Mouse (Mus musculus) olfactory bulb, adult 2 months (tissue): ENCODE results near the gene Ms4a10. TPM values are rescaled to one million over a fixed set of nuclear protein-coding genes. Genes with fewer than 3 reads are reported as not detected.
A peak's percentile ranks its signal among the peaks of the same experiment; 100 is the strongest.

Experiments
- H3K27ac ChIP-seq: fragments of 200-500 bp; 2 replicates; pipeline ENCODE4 v1.5.1; 2012; ENCODE audit warnings: low read depth, low read length; ENCODE audit not compliant: insufficient read depth
- H3K4me1 ChIP-seq: fragments of 200-500 bp; 2 replicates; pipeline ENCODE4 v1.6.1; 2012; ENCODE audit warnings: low read length; ENCODE audit not compliant: control insufficient read depth, insufficient read depth
- H3K4me3 ChIP-seq: fragments of 200-500 bp; 2 replicates; pipeline ENCODE4 v1.5.1; 2012; ENCODE audit warnings: mild to moderate bottlenecking, low read depth, low read length, moderate library complexity; ENCODE audit not compliant: insufficient read depth
- CTCF ChIP-seq: fragments of 200-500 bp; IDR thresholded peaks from 2 replicates; pipeline ENCODE4 v1.5.1; 2012; ENCODE audit warnings: low read depth, mild to moderate bottlenecking, low read length, moderate library complexity; ENCODE audit not compliant: insufficient read depth
- POLR2A ChIP-seq: fragments of 200-500 bp; IDR thresholded peaks from 2 replicates; pipeline ENCODE4 v1.6.1; 2012; ENCODE audit warnings: mild to moderate bottlenecking, low read depth, low read length, moderate library complexity; ENCODE audit not compliant: insufficient read depth
- WGBS: fragments of 180-500 bp; shearing (Covaris S2); methylation state at CpG from one replicate; pipeline ENCODE4 v1.1.7; 2018; 5-methylcytosine and 5-hydroxymethylcytosine counted together
- polyA plus RNA-seq: library from polyadenylated mRNA; stranded (reverse); fragments of >200 nt; gene quantifications from 2 replicates; pipeline ENCODE4 v1.2.4, GENCODE M21; 2012; ENCODE audit warnings: low replicate concordance; ENCODE audit not compliant: missing spikeins, insufficient read depth, insufficient read length

The Ms4a10 gene
- polyA plus RNA-seq, 1 experiment, result not detected

GRCm38 (mm10) chr19:10947219-10947618 lies 27.3 kb downstream of the Ms4a10 start:
- H3K4me1 ChIP-seq, result peaks cover 16% of the 10 kb centered on the region
- whole genome bisulfite sequencing, result 84% methylated on average over 5 of the region's 5 CpGs
- TF ChIP-seq CTCF (no peak), POLR2A (no peak)
- H3K4me3 ChIP-seq, result no peak overlapping the region
- H3K27ac ChIP-seq, result no peak overlapping the region

GRCm38 (mm10) chr19:10946506-10946905 lies 28.0 kb downstream of the Ms4a10 start:
- Histone ChIP-seq H3K4me3 (no peak overlapping the region), H3K4me1 (peaks cover 16% of the 10 kb centered on the region), H3K27ac (no peak overlapping the region)
- TF ChIP-seq CTCF (no peak), POLR2A (no peak)
- WGBS, result 79% methylated on average over 3 of the region's 3 CpGs

GRCm38 (mm10) chr19:10943955-10944354 lies 30.5 kb downstream of the Ms4a10 start:
- TF ChIP-seq POLR2A (no peak), CTCF (no peak)
- peaks cover 28% of the 10 kb centered on the region for H3K4me1 ChIP-seq
- WGBS, result 90% methylated on average over 3 of the region's 3 CpGs
- no peak overlapping the region for H3K4me3 ChIP-seq
- H3K27ac ChIP-seq, result no peak overlapping the region

- Histone ChIP-seq H3K27ac (no peak overlapping the region), H3K4me1 (peaks cover 12% of the 10 kb centered on the region), H3K4me3 (peak overlapping the region; percentile 33)
- 6% methylated on average over 40 of the region's 40 CpGs for WGBS
- TF ChIP-seq CTCF (no peak), POLR2A (no peak)
Observed at GRCm38 (mm10) chr19:10940801-10941457, 33.5 kb downstream of the Ms4a10 start.

- H3K4me1 ChIP-seq, result peaks cover 12% of the 10 kb centered on the region
- H3K27ac ChIP-seq, result no peak overlapping the region
- 21% methylated on average over 37 of the region's 37 CpGs for WGBS
- peak overlapping the region; percentile 33 for H3K4me3 ChIP-seq
- peak; percentile 58; the same call in 1 of the 2 replicates for TF ChIP-seq CTCF
- 0 out of 2 replicates have a peak, but pooled peaks have one; percentile 4 for TF ChIP-seq POLR2A
Observed at GRCm38 (mm10) chr19:10940097-10940800, 34.2 kb downstream of the Ms4a10 start.

GRCm38 (mm10) chr19:10938771-10939170 lies 35.7 kb downstream of the Ms4a10 start:
- no peak for TF ChIP-seq POLR2A
- no peak for TF ChIP-seq CTCF

GRCm38 (mm10) chr19:10937110-10937563 lies 37.3 kb downstream of the Ms4a10 start, which contains the start of gene Ptgdr2:
Gene Ptgdr2 (plus strand): TSS chr19:10937160.
- 53% methylated on average over 5 of the region's 5 CpGs for WGBS
- TF ChIP-seq CTCF (no peak), POLR2A (no peak)
- H3K4me3 ChIP-seq, result no peak within 1 kb of the TSS
- H3K4me1 ChIP-seq, result peaks cover 12% of the 10 kb centered on the region
- no peak within 1 kb of the TSS for H3K27ac ChIP-seq

More at GRCm38 (mm10) chr19:10938771-10939170, 35.7 kb downstream of the Ms4a10 start:
- Histone ChIP-seq H3K4me1 (peaks cover 12% of the 10 kb centered on the region), H3K4me3 (no peak overlapping the region), H3K27ac (no peak overlapping the region)
- 87% methylated on average over 3 of the region's 3 CpGs for WGBS

GRCm38 (mm10) chr19:10936077-10936476 lies 38.4 kb downstream of the Ms4a10 start:
- Histone ChIP-seq H3K4me3 (no peak overlapping the region), H3K4me1 (peaks cover 11% of the 10 kb centered on the region), H3K27ac (no peak overlapping the region)
- WGBS, result 87% methylated on average over 5 of the region's 5 CpGs
- TF ChIP-seq CTCF, result no peak
- no peak for TF ChIP-seq POLR2A

- H3K27ac ChIP-seq, result no peak overlapping the region
- H3K4me1 ChIP-seq, result peaks cover under 1% of the 10 kb centered on the region
- TF ChIP-seq POLR2A (no peak), CTCF (no peak)
- H3K4me3 ChIP-seq, result no peak overlapping the region
- 18% methylated on average over 5 of the region's 5 CpGs for WGBS
Observed at GRCm38 (mm10) chr19:10935029-10935428, 39.4 kb downstream of the Ms4a10 start.
